Mouse (Mus musculus) embryonic facial prominence, embryonic 10.5 days (tissue): ENCODE data around the gene Hoxa7. TPM values are rescaled to one million over a fixed set of nuclear protein-coding genes. Genes with fewer than 3 reads are reported as not detected.

Experiments used
- DNase-seq: peaks from one replicate; pipeline ENCODE4 v3.0.0-alpha.2; 2017; ENCODE audit warnings: low spot score
- H3K27ac ChIP-seq: fragments of 300-500 bp; sonication (generic); replicated peaks from 2 replicates; pipeline ENCODE4 v1.5.1; 2016; ENCODE audit warnings: mild to moderate bottlenecking
- H3K27me3 ChIP-seq: fragments of 300-500 bp; sonication (generic); replicated peaks from 2 replicates; pipeline ENCODE4 v1.6.1; 2016; ENCODE audit warnings: low read depth, mild to moderate bottlenecking; ENCODE audit not compliant: poor library complexity, severe bottlenecking
- H3K36me3 ChIP-seq: fragments of 300-500 bp; sonication (generic); replicated peaks from 2 replicates; pipeline ENCODE4 v1.6.1; 2016; ENCODE audit warnings: mild to moderate bottlenecking, moderate library complexity
- H3K4me1 ChIP-seq: fragments of 300-500 bp; sonication (generic); 2 replicates; pipeline ENCODE4 v1.6.1; 2016
- H3K4me3 ChIP-seq: fragments of 300-500 bp; sonication (generic); 2 replicates; pipeline ENCODE4 v1.5.1; 2016; ENCODE audit warnings: mild to moderate bottlenecking, moderate library complexity
- H3K9me3 ChIP-seq: fragments of 300-500 bp; sonication (generic); 2 replicates; pipeline ENCODE4 v1.6.1; 2016; ENCODE audit warnings: mild to moderate bottlenecking
- WGBS: fragments of 180-500 bp; shearing (Covaris S2); methylation state at CpG from one replicate; pipeline ENCODE4 v1.1.7; 2016; 5-methylcytosine and 5-hydroxymethylcytosine counted together
- polyA plus RNA-seq: library from polyadenylated mRNA; unstranded; fragments of >200 nt; fragmentation: Nextera tagmentation; extraction: Ambion mirVana; gene quantifications from 2 replicates; pipeline ENCODE4 v1.2.1, GENCODE M21; 2016

The Hoxa7 gene
- polyA plus RNA-seq, 1 experiment from 2014 or later: not detected

- no peak overlapping the region for H3K27ac ChIP-seq
- H3K27me3 ChIP-seq: peaks cover 100% of the 10 kb centered on the region
- no peaks in the 10 kb centered on the region for H3K36me3 ChIP-seq
- H3K4me3 ChIP-seq: peak overlapping the region; percentile 43
- 0% methylated on average over 25 of the region's 25 CpGs for WGBS
- H3K9me3 ChIP-seq: no peaks in the 10 kb centered on the region
- H3K4me1 ChIP-seq: peaks cover 25% of the 10 kb centered on the region
- peak; percentile 87 for DNase-seq
These were observed 4.2 kb downstream of the Hoxa7 start for GRCm38 (mm10) chr6:52217459-52217768.

- H3K27ac ChIP-seq: no peak overlapping the region
- peaks cover 100% of the 10 kb centered on the region for H3K27me3 ChIP-seq
- no peaks in the 10 kb centered on the region for H3K9me3 ChIP-seq
- 2% methylated on average over 60 of the region's 60 CpGs for WGBS
- H3K36me3 ChIP-seq: no peaks in the 10 kb centered on the region
- H3K4me1 ChIP-seq: peaks cover 25% of the 10 kb centered on the region
- no peak for DNase-seq
- H3K4me3 ChIP-seq: peak overlapping the region; percentile 43
These were observed 4.8 kb downstream of the Hoxa7 start for GRCm38 (mm10) chr6:52216691-52217458.

- Histone ChIP-seq H3K4me3 (no peak overlapping the region; the same call in 1 of the 2 replicates), H3K4me1 (peaks cover 17% of the 10 kb centered on the region), H3K36me3 (no peaks in the 10 kb centered on the region), H3K27ac (no peak overlapping the region), H3K9me3 (no peaks in the 10 kb centered on the region), H3K27me3 (peaks cover 100% of the 10 kb centered on the region)
- no peak for DNase-seq
- WGBS: under 1% methylated on average over 30 of the region's 30 CpGs
These were observed 5.7 kb downstream of the Hoxa7 start for GRCm38 (mm10) chr6:52215771-52216535.

- Histone ChIP-seq H3K27ac (no peak overlapping the region), H3K27me3 (peaks cover 100% of the 10 kb centered on the region), H3K9me3 (no peaks in the 10 kb centered on the region), H3K4me1 (peaks cover 17% of the 10 kb centered on the region), H3K4me3 (no peak overlapping the region), H3K36me3 (no peaks in the 10 kb centered on the region)
- WGBS: 8% methylated on average over 3 of the region's 3 CpGs
- no peak for DNase-seq
These were observed 6.6 kb downstream of the Hoxa7 start for GRCm38 (mm10) chr6:52215070-52215469.

- H3K27ac ChIP-seq: no peak overlapping the region
- peaks cover 17% of the 10 kb centered on the region for H3K4me1 ChIP-seq
- no peak for DNase-seq
- WGBS: 10% methylated on average over 5 of the region's 5 CpGs
- no peaks in the 10 kb centered on the region for H3K36me3 ChIP-seq
- no peaks in the 10 kb centered on the region for H3K9me3 ChIP-seq
- no peak overlapping the region for H3K4me3 ChIP-seq
- peaks cover 100% of the 10 kb centered on the region for H3K27me3 ChIP-seq
These were observed 7.4 kb downstream of the Hoxa7 start for GRCm38 (mm10) chr6:52214271-52214670.

- WGBS: 2% methylated on average over 38 of the region's 38 CpGs
- no peak for DNase-seq
- Histone ChIP-seq H3K27ac (no peak within 1 kb of the TSS), H3K4me1 (peaks cover 22% of the 10 kb centered on the region), H3K36me3 (no peaks in the 10 kb centered on the region), H3K4me3 (peak within 1 kb of the TSS; percentile 9; the same call in 1 of the 2 replicates), H3K9me3 (no peaks in the 10 kb centered on the region), H3K27me3 (peaks cover 100% of the 10 kb centered on the region)
These were observed 8.3 kb downstream of the Hoxa7 start, which contains the start of the genes Hoxa3 and Gm28308 for GRCm38 (mm10) chr6:52213119-52213986. TSS of gene Hoxa3 (minus strand) at chr6:52213336. TSS of gene Gm28308 (minus strand) at chr6:52213339.

GRCm38 (mm10) chr6:52212556-52213118, 9.0 kb downstream of the Hoxa7 start:
- Histone ChIP-seq H3K27me3 (peaks cover 100% of the 10 kb centered on the region), H3K9me3 (no peaks in the 10 kb centered on the region), H3K4me3 (no peak overlapping the region), H3K27ac (no peak overlapping the region), H3K36me3 (no peaks in the 10 kb centered on the region), H3K4me1 (peaks cover 20% of the 10 kb centered on the region)
- no peak for DNase-seq
- 2% methylated on average over 22 of the region's 22 CpGs for WGBS

GRCm38 (mm10) chr6:52211961-52212360, 9.7 kb downstream of the Hoxa7 start:
- no peaks in the 10 kb centered on the region for H3K36me3 ChIP-seq
- H3K9me3 ChIP-seq: no peaks in the 10 kb centered on the region
- DNase-seq: no peak
- no peak overlapping the region for H3K4me3 ChIP-seq
- peaks cover 100% of the 10 kb centered on the region for H3K27me3 ChIP-seq
- H3K27ac ChIP-seq: no peak overlapping the region
- WGBS: 3% methylated on average over 13 of the region's 13 CpGs
- peaks cover 13% of the 10 kb centered on the region for H3K4me1 ChIP-seq

- DNase-seq: peak; percentile 85
- H3K27ac ChIP-seq: no peak overlapping the region
- WGBS: under 1% methylated on average over 37 of the region's 37 CpGs
- H3K4me1 ChIP-seq: peaks cover 10% of the 10 kb centered on the region; the same call in 1 of the 2 replicates
- no peaks in the 10 kb centered on the region for H3K9me3 ChIP-seq
- peaks cover 100% of the 10 kb centered on the region for H3K27me3 ChIP-seq
- H3K4me3 ChIP-seq: 0 out of 2 replicates have a peak overlapping the region, but pooled peaks have one; percentile 20
- no peaks in the 10 kb centered on the region for H3K36me3 ChIP-seq
These were observed 10.3 kb downstream of the Hoxa7 start for GRCm38 (mm10) chr6:52211170-52211935.

GRCm38 (mm10) chr6:52209685-52210046, 12.0 kb downstream of the Hoxa7 start:
- peak; percentile 42 for DNase-seq
- peaks cover 10% of the 10 kb centered on the region; the same call in 1 of the 2 replicates for H3K4me1 ChIP-seq
- no peaks in the 10 kb centered on the region for H3K9me3 ChIP-seq
- H3K27ac ChIP-seq: no peak overlapping the region
- H3K36me3 ChIP-seq: no peaks in the 10 kb centered on the region
- H3K27me3 ChIP-seq: peaks cover 100% of the 10 kb centered on the region
- WGBS: 6% methylated on average over 12 of the region's 12 CpGs
- H3K4me3 ChIP-seq: no peak overlapping the region

GRCm38 (mm10) chr6:52208868-52209684, 12.6 kb downstream of the Hoxa7 start:
- Histone ChIP-seq H3K4me3 (peak overlapping the region; percentile 21), H3K27me3 (peaks cover 100% of the 10 kb centered on the region), H3K9me3 (no peaks in the 10 kb centered on the region), H3K4me1 (peaks cover 15% of the 10 kb centered on the region), H3K27ac (no peak overlapping the region), H3K36me3 (no peaks in the 10 kb centered on the region)
- WGBS: 3% methylated on average over 18 of the region's 18 CpGs
- DNase-seq: peak; percentile 42
